Comparison of ENCODE assay signal across 1 mouse cellular context in the genomic region with DNA sequence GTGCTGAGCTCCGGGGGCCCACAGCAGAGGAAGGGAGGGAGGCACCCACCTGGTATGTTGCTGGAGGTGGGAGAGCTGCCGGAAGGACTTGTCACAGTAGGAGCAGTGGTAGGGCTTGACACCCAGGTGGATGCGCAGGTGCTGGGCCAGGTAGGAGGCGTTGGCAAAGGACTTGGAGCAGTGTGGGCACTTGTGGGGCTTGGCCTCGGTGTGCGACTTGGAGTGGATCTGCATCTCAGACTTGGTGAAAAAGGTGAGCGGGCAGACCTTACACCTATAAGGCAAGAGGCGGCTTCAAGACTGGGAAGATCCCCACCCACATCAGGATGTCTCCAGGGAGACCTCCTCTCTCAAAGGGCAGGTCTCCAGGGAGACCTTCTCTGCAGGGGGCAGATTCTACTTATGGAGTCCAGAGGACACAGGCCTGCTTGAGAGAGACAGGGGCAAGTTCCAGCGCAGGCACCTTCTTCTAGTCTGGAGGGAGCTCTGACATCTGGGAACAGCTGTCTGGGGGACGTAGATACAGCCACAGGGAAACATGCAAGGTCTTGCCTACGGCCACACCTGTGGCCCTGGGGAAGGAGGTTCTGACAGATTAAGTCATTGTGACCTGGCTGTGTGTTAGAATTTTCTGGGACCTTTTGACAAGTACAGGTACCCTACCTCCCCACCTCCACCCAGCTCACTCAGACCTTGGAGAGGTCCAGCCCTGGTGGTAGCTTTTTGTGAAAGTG.
TF ChIP-seq lines count a peak whose summit lies in the region.

No protein-coding gene starts in this region.

TF ChIP-seq in CH12.LX, 34 proteins besides CTCF, POLR2A, EP300 and RAD21 (continued from another document):
- TF ChIP-seq SIN3A (IDR thresholded peaks at IDR 0.05; ENCODE audit: low read length) = peak; percentile 62; the same call in 1 of the 2 replicates
- peak; percentile 58; the same call in 1 of the 2 replicates for TF ChIP-seq TBP (conservative IDR thresholded peaks at IDR 0.05; ENCODE audit: low read depth, low read length)
- TF ChIP-seq NELFE (IDR thresholded peaks at IDR 0.05; ENCODE audit: low read depth, low read length) = peak; percentile 30; the same call in 1 of the 2 replicates
- no peak for TF ChIP-seq E2F4 (IDR thresholded peaks at IDR 0.05; ENCODE audit: insufficient replicate concordance, low read depth, low read length)
- TF ChIP-seq HCFC1 (IDR thresholded peaks at IDR 0.05; ENCODE audit: low read depth, low read length) = no peak
- no peak for TF ChIP-seq ZMIZ1 (IDR thresholded peaks at IDR 0.05; ENCODE audit: low read depth, low read length)
- TF ChIP-seq MAX (IDR thresholded peaks at IDR 0.05; ENCODE audit: low read length) = no peak
- no peak for TF ChIP-seq ELF1 (IDR thresholded peaks at IDR 0.05; ENCODE audit: low read depth, low read length)
